Mouse (Mus musculus) cerebellum, adult 8-10 months (tissue): ENCODE measurements at regions not wholly inside any gene's neighbourhood (a gene's known extent, or its start where the extent isn't known, plus 50 kb on each side); places are given as distances from the start of the nearest gene placed in this dataset.

Experiments used
- DNase-seq: peaks from one replicate; pipeline ENCODE4 v3.0.0; 2022

DNA sequence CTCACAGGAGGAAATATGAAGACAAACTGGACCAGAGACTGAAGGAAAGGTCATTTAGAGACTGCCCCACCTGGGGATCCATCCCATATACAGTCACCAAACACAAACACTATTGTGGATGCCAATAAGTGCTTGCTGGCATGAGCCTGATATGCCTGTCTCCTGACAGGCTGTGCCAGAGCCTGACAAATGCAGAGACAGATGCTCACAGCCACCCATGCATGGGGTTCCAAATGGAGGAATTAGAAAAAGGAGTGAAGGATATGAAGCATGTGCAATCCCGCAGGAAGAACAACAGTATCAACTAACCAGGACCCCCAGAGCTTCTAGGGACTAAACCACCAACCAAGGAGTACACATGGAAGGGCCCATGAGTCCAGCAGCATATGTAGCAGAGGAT is 505.9 kb downstream of the Gm6685 start:
- DNase-seq, result no peak

DNA sequence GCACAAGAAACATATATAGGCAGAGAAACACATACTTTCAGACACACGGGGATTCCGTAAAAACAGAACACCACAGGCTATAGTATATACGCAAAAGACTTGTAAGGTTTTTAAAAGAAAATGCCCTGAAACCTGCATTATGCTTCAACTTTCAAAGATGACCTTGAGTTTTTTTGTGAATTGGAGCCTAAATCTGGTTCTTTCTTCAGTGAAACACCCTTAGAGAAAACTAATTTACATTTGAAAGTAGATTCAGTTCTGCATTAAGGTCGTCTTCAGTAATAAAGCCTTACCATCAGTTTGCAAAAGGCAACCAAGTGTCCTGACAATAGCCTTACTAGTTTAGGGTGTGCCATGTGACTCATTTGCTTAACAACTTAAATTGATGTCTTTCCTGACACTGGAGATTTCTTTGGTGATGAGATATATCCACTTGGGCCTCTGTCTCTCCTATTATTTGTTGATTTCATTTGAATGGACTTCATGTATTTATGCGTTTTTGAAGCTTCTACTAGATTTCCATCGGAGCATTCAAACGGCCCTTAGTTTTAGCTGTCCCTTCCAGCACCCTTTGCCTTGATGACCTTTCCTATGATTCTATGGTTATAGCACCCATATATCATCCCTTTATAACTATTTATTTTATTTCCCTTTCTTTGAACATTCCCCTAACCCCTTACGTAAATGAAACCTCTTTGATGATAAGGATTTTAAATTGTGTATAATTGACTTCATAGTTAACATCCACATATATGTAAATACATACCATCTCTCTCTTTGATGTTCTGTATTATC is 539.6 kb downstream of the Gm6685 start:
- DNase-seq, result no peak

DNA sequence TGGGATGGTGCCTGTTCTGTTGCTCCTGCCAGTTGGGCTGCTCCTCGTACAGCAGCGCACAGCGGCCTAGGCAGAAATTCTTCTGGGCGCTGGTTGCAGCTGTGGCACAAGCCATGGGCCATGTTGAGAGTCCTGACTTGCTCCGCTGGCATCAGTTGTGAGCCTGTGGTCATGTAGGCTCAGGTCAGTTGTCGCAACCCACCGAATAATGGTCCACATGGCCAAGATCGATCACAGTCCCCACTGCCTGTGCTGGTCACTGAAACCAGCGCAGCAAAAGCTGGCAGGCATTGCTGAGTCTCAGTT is 585.8 kb downstream of the Gm6685 start:
- DNase-seq, result no peak

DNA sequence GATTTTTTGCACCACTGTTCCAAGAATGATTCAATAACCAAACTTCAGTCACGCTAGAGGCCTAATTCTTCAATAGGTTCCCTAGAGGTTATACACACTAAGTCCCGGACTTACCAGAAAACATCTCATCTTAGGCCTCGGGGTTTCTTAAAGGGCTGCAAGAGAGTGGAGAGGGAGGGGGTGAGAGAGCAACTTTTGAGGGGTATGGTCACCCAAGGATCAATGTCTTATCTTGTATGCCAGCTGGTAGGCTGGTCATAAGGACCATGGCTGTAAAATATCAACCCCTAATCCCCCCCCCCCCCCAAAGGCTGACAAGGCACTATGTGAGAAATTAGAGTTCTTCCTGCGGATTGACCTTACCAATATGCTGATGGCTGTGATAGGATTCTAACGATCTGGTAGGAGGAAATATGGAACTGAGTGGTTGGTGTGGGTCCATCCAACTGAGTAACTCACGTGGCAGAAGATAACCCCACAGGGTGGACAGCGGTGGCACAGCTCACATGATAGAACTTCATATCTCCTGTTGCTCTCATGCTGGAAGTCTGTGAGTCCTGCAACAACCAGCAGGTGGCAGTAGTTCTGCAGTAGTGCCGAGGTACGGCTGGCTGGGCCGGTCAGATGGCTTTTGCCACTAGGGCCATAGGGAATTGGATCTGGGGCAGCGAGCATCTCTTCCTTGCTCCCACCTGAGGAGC is 586.3 kb downstream of the Gm6685 start:
- peak; percentile 5 for DNase-seq

DNA sequence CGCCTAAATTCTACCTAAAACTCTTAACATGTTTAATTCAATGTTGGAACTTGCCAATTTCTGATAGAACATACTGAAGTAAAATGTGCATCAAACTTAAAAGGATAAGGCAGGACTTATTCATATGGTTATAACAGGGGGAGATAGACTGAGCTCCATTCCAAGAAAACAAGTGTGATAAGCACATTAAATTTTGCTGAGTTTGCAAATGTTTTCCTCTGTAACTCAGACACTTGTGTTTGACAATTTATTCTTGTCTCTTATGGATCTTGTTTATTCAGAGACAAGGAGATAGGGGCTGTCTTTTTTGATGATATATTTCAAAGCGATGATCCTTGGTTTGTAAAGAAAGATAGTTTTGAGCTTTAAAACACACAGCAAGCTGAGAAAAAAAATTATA is 613.6 kb downstream of the Gm6685 start:
- no peak for DNase-seq

DNA sequence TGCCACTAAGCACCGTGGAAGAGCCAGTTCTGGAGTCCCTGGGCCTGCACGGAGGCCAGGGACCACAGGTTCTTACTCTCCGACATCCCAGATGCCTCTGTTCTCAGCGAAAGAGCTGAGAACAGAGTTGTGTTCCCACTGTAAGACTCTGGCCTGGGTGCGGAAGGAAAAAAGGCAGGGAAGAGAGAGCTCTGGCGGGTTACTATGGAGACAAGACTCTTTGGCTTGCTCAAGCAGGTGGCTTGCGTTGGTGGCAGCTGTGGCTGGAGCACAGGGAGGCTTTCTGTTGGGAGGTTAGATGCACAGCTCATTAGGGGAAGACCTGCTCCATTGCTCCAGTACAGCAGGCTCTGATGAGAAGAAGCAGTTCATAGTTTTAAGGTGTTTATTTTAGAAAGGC is 618.3 kb downstream of the Gm6685 start:
- no peak for DNase-seq

DNA sequence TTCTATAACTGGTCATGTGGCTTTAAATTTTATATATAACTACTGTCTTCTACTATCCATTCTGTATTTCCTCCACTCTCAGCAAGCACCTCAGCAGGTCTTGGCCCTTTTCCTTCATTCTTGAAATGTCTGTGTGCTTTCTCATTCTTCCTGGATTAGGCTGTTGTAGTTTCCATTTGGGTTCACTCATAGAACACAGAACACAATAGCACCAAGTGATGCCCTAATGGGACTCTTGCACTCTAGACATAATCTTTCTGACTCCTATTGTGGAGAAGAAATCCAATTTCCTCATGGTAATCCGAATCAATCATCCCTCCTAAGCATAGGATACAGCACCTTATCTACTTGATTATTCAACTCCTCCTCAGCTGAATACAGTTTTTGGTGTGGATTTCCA is 667.2 kb downstream of the Gm6685 start:
- no peak for DNase-seq
